Mouse (Mus musculus) kidney, adult 11 months (tissue): ENCODE measurements around the gene Ppp1r1a.

Experiments used
- DNase-seq: peaks from one replicate; pipeline ENCODE4 v3.0.0; 2022

Ppp1r1a gene

GRCm38 (mm10) chr15:103513621-103514031, 24.2 kb downstream of the Ppp1r1a start:
- DNase-seq, result no peak

DNA sequence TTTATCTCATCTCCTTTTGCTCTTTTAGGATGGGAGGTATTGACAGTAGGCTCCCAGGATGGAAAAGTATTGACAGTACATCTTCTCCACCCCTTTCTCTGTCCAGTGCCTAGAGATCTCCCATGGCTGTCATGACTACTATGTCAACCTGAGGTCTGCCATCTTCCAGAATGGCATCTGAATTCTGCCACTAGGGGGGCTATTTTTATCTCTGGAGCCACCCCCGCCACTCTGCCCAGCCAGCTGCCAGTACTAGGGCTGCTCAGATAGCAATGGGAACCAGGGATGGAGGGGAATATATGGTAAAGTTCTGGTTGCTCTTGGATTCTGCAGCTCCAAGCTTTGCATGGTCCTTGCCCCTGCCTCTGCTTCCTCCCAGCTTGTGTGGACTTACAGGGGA, 26.2 kb downstream of the Ppp1r1a start:
- no peak for DNase-seq

DNA sequence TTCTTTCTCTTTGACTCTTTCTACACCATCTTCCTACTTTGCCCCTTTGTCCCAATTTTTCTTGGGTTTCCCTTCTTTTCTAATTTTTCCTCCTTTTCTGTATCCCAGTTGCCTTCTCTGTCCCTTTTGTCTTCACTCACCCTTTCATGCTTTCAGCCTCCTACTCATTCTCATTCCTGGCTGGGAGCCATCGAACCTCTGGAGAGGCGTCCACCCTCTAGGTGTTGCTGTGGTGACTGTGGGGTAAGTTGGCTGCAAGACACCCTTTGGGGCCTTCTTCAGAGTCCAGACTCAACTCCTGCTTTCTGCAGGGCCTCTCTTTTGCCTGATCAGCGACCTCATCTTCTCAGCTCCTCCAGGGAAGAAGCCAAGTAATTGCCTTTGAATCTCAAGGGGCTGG, 28.5 kb downstream of the Ppp1r1a start:
- no peak for DNase-seq

GRCm38 (mm10) chr15:103503660-103504059, 34.1 kb downstream of the Ppp1r1a start:
- no peak for DNase-seq

DNA sequence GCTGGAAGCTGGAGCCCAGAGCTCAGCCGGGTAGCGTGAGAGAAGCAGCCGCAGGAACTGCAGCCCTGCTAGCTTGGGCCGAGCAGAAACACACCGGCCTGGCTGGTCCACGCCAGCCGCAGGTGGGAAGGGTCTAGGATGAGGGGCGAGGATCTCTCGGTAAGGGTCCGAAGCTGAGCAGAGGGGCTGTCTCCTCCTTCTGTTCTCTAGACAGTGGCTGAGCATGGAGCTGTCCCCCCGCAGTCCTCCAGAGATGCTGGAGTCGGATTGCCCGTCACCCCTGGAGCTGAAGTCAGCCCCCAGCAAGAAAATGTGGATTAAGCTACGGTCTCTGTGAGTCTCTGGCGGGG, 34.6 kb downstream of the Ppp1r1a start:
- no peak for DNase-seq

GRCm38 (mm10) chr15:103502435-103503250, 35.2 kb downstream of the Ppp1r1a start, which contains the start of gene Pde1b:
Gene Pde1b, plus strand, starts transcription at chr15:103503034.
- DNase-seq, result peak; percentile 34

GRCm38 (mm10) chr15:103501186-103501585, 36.6 kb downstream of the Ppp1r1a start:
- DNase-seq, result no peak

GRCm38 (mm10) chr15:103500723-103501122, 37.1 kb downstream of the Ppp1r1a start:
- no peak for DNase-seq

DNA sequence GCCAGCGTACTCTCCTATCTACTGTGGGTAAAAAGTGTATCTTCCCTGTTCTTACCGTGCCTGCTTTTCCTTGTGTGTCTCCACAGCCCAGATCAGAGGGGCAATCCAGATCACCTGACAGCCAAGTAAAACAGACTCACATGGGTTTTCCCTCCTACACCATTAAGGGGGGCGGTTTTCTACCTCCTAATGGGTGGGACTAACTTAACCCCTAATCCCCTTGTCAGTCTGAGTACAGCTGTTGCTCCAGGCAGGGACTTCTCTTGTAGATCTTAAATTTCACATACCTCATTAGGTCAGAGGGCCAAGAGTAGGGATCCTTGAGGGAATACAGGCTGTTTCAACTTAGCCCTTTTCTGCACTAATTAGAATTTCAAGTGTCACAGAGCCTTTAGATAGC, 39.6 kb downstream of the Ppp1r1a start:
- DNase-seq, result no peak

- no peak for DNase-seq
These were observed 41.3 kb downstream of the Ppp1r1a start for GRCm38 (mm10) chr15:103496204-103497140.

DNA sequence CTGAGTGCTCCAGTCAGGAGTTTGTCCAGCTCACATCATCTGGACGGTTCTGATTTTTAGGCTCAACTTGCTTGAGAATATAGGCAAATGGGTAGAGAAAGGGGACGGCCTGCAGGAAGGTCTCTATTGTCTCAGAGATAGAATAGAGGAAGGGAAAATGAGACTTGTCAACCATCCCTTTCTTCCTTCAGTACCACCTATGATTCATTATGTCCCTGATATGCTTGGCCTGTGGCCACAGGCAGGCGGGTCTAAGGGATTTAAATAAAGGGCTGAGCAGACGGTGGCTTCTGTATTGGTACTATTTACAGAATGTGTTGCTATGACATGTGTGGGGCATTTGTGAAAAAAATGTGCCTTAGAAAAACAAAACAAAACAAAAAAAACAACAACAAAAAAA, 49.5 kb downstream of the Ppp1r1a start:
- DNase-seq, result no peak

- no peak for DNase-seq
These were observed 51.1 kb downstream of the Ppp1r1a start for GRCm38 (mm10) chr15:103486658-103487057.

- no peak for DNase-seq
These were observed 52.7 kb downstream of the Ppp1r1a start for GRCm38 (mm10) chr15:103485106-103485505.

DNA sequence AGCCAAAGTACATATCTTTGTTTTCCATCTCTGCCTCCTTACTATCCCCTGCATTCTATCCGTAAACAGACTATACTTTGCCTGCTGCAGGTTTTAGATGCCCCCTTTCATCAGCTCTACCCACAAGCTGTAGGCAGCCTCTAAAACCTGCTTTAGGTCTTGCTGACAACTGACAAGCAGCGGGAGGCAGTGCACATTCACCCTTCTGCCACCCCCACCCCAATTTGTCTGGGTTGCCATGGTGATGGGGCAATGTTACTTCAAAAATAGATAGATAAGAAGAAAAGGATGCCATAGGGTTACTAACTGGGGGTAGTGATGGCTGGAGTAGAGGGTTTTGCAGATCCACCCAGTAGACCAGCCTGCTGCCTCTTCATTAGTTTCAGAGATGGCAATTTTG, 53.3 kb downstream of the Ppp1r1a start:
- no peak for DNase-seq

- no peak for DNase-seq
These were observed 55.3 kb downstream of the Ppp1r1a start for GRCm38 (mm10) chr15:103482488-103482887.
